Mouse (Mus musculus) limb, embryonic 15.5 days (tissue): ENCODE data around the gene Abraxas1. TPM values are rescaled to one million over a fixed set of nuclear protein-coding genes. Genes with fewer than 3 reads are reported as not detected.

ENCODE experiments used
- ATAC-seq: fragments of 200-750 bp; cut with Nextera tagmentation; 2 replicates; pipeline ENCODE4 v1.8.0; 2017; ENCODE audit warnings: low read depth, moderate TSS enrichment; ENCODE audit not compliant: insufficient number of reproducible peaks, low FRiP score, low TSS enrichment
- H3K27ac ChIP-seq: fragments of 300-500 bp; sonication (generic); 2 replicates; pipeline ENCODE4 v1.5.1; 2015; ENCODE audit warnings: moderate library complexity, mild to moderate bottlenecking, inconsistent platforms
- H3K27me3 ChIP-seq: fragments of 300-500 bp; sonication (generic); 2 replicates; pipeline ENCODE4 v1.6.1; 2015; ENCODE audit warnings: inconsistent platforms
- H3K36me3 ChIP-seq: fragments of 300-500 bp; sonication (generic); 2 replicates; pipeline ENCODE4 v1.6.1; 2015; ENCODE audit warnings: inconsistent platforms
- H3K4me1 ChIP-seq: fragments of 300-500 bp; sonication (generic); 2 replicates; pipeline ENCODE4 v1.6.1; 2015; ENCODE audit warnings: inconsistent platforms
- H3K4me2 ChIP-seq: fragments of 300-500 bp; sonication (generic); 2 replicates; pipeline ENCODE4 v1.6.1; 2015; ENCODE audit warnings: mild to moderate bottlenecking, inconsistent platforms
- H3K4me3 ChIP-seq: fragments of 300-500 bp; sonication (generic); 2 replicates; pipeline ENCODE4 v1.5.1; 2015; ENCODE audit warnings: mild to moderate bottlenecking, inconsistent platforms
- H3K9ac ChIP-seq: fragments of 300-500 bp; sonication (generic); 2 replicates; pipeline ENCODE4 v1.6.1; 2015; ENCODE audit warnings: inconsistent platforms
- H3K9me3 ChIP-seq: fragments of 300-500 bp; sonication (generic); 2 replicates; pipeline ENCODE4 v1.6.1; 2016; ENCODE audit warnings: inconsistent platforms
- WGBS: fragments of 180-500 bp; shearing (Covaris S2); methylation state at CpG from one replicate; pipeline ENCODE4 v1.1.7; 2015; 5-methylcytosine and 5-hydroxymethylcytosine counted together
- polyA plus RNA-seq: library from polyadenylated mRNA; unstranded; fragments of >200 nt; fragmentation: Nextera tagmentation; extraction: Ambion mirVana; gene quantifications from 2 replicates; pipeline ENCODE4 v1.2.1, GENCODE M21; 2015

The Abraxas1 gene
- 24.7 and 27.4 TPM in 2 replicates for polyA plus RNA-seq

- no peaks in the 10 kb centered on the region for H3K27me3 ChIP-seq
- no peaks in the 10 kb centered on the region for H3K9me3 ChIP-seq
- under 1% methylated on average over 63 of the region's 63 CpGs for WGBS
- H3K9ac ChIP-seq: peak within 1 kb of the TSS; percentile 96
- 0 out of 2 replicates have a peak, but pooled peaks cover 3% of the 10 kb centered on the region for H3K4me1 ChIP-seq
- H3K36me3 ChIP-seq: peaks cover 10% of the 10 kb centered on the region
- peak within 1 kb of the TSS; percentile 82 for H3K4me2 ChIP-seq
- peak; percentile 86; the same call in 1 of the 2 replicates for ATAC-seq
- peak within 1 kb of the TSS; percentile 85 for H3K27ac ChIP-seq
- H3K4me3 ChIP-seq: peak within 1 kb of the TSS; percentile 89
These were observed at the start of gene Abraxas1 for GRCm38 (mm10) chr5:100820483-100821184. Gene Abraxas1, minus strand, starts transcription at chr5:100820965.

- Histone ChIP-seq H3K4me1 (no peaks in the 10 kb centered on the region), H3K4me2 (no peak overlapping the region), H3K9ac (no peak overlapping the region), H3K36me3 (no peaks in the 10 kb centered on the region), H3K4me3 (no peak overlapping the region), H3K9me3 (no peaks in the 10 kb centered on the region), H3K27me3 (no peaks in the 10 kb centered on the region), H3K27ac (no peak overlapping the region)
- WGBS: 61% methylated on average over 4 of the region's 4 CpGs
- no peak for ATAC-seq
These were observed 48.6 kb upstream of the Abraxas1 start for GRCm38 (mm10) chr5:100869197-100869895.

- Histone ChIP-seq H3K4me3 (no peak overlapping the region), H3K9me3 (no peaks in the 10 kb centered on the region), H3K9ac (no peak overlapping the region), H3K36me3 (no peaks in the 10 kb centered on the region), H3K27me3 (no peaks in the 10 kb centered on the region), H3K4me2 (no peak overlapping the region), H3K4me1 (no peaks in the 10 kb centered on the region), H3K27ac (no peak overlapping the region)
- 20% methylated on average over 2 of the region's 2 CpGs for WGBS
- no peak for ATAC-seq
These were observed 45.4 kb upstream of the Abraxas1 start for GRCm38 (mm10) chr5:100866183-100866582.

GRCm38 (mm10) chr5:100864438-100864837 lies 43.7 kb upstream of the Abraxas1 start:
- WGBS: 80% methylated on average over 6 of the region's 6 CpGs

GRCm38 (mm10) chr5:100863091-100863490 lies 42.3 kb upstream of the Abraxas1 start:
- no peaks in the 10 kb centered on the region for H3K36me3 ChIP-seq
- no peak overlapping the region for H3K27ac ChIP-seq
- no peaks in the 10 kb centered on the region for H3K27me3 ChIP-seq
- 90% methylated on average over 2 of the region's 2 CpGs for WGBS
- H3K4me1 ChIP-seq: no peaks in the 10 kb centered on the region
- H3K9me3 ChIP-seq: no peaks in the 10 kb centered on the region
- H3K9ac ChIP-seq: no peak overlapping the region
- no peak for ATAC-seq
- no peak overlapping the region for H3K4me3 ChIP-seq
- no peak overlapping the region for H3K4me2 ChIP-seq

More at GRCm38 (mm10) chr5:100864438-100864837, 43.7 kb upstream of the Abraxas1 start:
- ATAC-seq: no peak
- no peaks in the 10 kb centered on the region for H3K27me3 ChIP-seq
- no peak overlapping the region for H3K4me2 ChIP-seq
- no peak overlapping the region for H3K9ac ChIP-seq
- H3K36me3 ChIP-seq: no peaks in the 10 kb centered on the region
- no peaks in the 10 kb centered on the region for H3K4me1 ChIP-seq
- H3K27ac ChIP-seq: no peak overlapping the region
- H3K9me3 ChIP-seq: no peaks in the 10 kb centered on the region
- H3K4me3 ChIP-seq: no peak overlapping the region

GRCm38 (mm10) chr5:100861811-100862210 lies 41.0 kb upstream of the Abraxas1 start:
- H3K27ac ChIP-seq: no peak overlapping the region
- WGBS: 83% methylated on average over 7 of the region's 7 CpGs
- ATAC-seq: no peak
- no peak overlapping the region for H3K4me3 ChIP-seq
- H3K27me3 ChIP-seq: no peaks in the 10 kb centered on the region
- H3K4me2 ChIP-seq: no peak overlapping the region
- H3K9ac ChIP-seq: no peak overlapping the region
- no peaks in the 10 kb centered on the region for H3K9me3 ChIP-seq
- no peaks in the 10 kb centered on the region for H3K36me3 ChIP-seq
- no peaks in the 10 kb centered on the region for H3K4me1 ChIP-seq

- H3K27ac ChIP-seq: no peak overlapping the region
- no peak for ATAC-seq
These were observed 40.4 kb upstream of the Abraxas1 start for GRCm38 (mm10) chr5:100861140-100861539.

GRCm38 (mm10) chr5:100860417-100861053 lies 39.8 kb upstream of the Abraxas1 start:
- Histone ChIP-seq H3K9ac (no peak overlapping the region), H3K9me3 (no peaks in the 10 kb centered on the region), H3K27ac (no peak overlapping the region), H3K4me3 (no peak overlapping the region), H3K4me1 (no peaks in the 10 kb centered on the region), H3K36me3 (no peaks in the 10 kb centered on the region), H3K27me3 (no peaks in the 10 kb centered on the region), H3K4me2 (no peak overlapping the region)
- ATAC-seq: no peak
- 69% methylated on average over 12 of the region's 12 CpGs for WGBS

More at GRCm38 (mm10) chr5:100861140-100861539, 40.4 kb upstream of the Abraxas1 start:
- no peaks in the 10 kb centered on the region for H3K4me1 ChIP-seq
- H3K9me3 ChIP-seq: no peaks in the 10 kb centered on the region
- no peaks in the 10 kb centered on the region for H3K27me3 ChIP-seq
- no peak overlapping the region for H3K9ac ChIP-seq
- WGBS: 58% methylated on average over 4 of the region's 4 CpGs
- H3K4me2 ChIP-seq: no peak overlapping the region
- no peak overlapping the region for H3K4me3 ChIP-seq
- no peaks in the 10 kb centered on the region for H3K36me3 ChIP-seq

GRCm38 (mm10) chr5:100856552-100856951 lies 35.8 kb upstream of the Abraxas1 start:
- 80% methylated on average over 3 of the region's 3 CpGs for WGBS
- Histone ChIP-seq H3K36me3 (no peaks in the 10 kb centered on the region), H3K9ac (no peak overlapping the region), H3K27me3 (no peaks in the 10 kb centered on the region), H3K9me3 (no peaks in the 10 kb centered on the region), H3K4me3 (no peak overlapping the region), H3K27ac (no peak overlapping the region), H3K4me1 (no peaks in the 10 kb centered on the region), H3K4me2 (no peak overlapping the region)
- no peak for ATAC-seq

- Histone ChIP-seq H3K9me3 (no peaks in the 10 kb centered on the region), H3K27me3 (peaks cover under 1% of the 10 kb centered on the region; the same call in 1 of the 2 replicates), H3K4me2 (no peak overlapping the region), H3K4me1 (no peaks in the 10 kb centered on the region), H3K4me3 (no peak overlapping the region), H3K27ac (no peak overlapping the region), H3K36me3 (no peaks in the 10 kb centered on the region), H3K9ac (no peak overlapping the region)
- ATAC-seq: no peak
- 82% methylated on average over 4 of the region's 4 CpGs for WGBS
These were observed 33.2 kb upstream of the Abraxas1 start for GRCm38 (mm10) chr5:100853963-100854362.

GRCm38 (mm10) chr5:100847143-100847542 lies 26.4 kb upstream of the Abraxas1 start:
- no peak for ATAC-seq
- WGBS: 8% methylated on average over 2 of the region's 2 CpGs
- Histone ChIP-seq H3K27me3 (peaks cover 17% of the 10 kb centered on the region), H3K9me3 (no peaks in the 10 kb centered on the region), H3K36me3 (no peaks in the 10 kb centered on the region), H3K4me3 (peak overlapping the region; percentile 60), H3K27ac (no peak overlapping the region), H3K9ac (no peak overlapping the region), H3K4me2 (peak overlapping the region; percentile 98), H3K4me1 (peaks cover 24% of the 10 kb centered on the region)

- peaks cover 24% of the 10 kb centered on the region for H3K4me1 ChIP-seq
- H3K4me3 ChIP-seq: peak overlapping the region; percentile 60
- H3K9ac ChIP-seq: peak overlapping the region; percentile 56
- H3K9me3 ChIP-seq: no peaks in the 10 kb centered on the region
- H3K4me2 ChIP-seq: peak overlapping the region; percentile 98
- WGBS: 1% methylated on average over 22 of the region's 22 CpGs
- no peaks in the 10 kb centered on the region for H3K36me3 ChIP-seq
- H3K27ac ChIP-seq: 0 out of 2 replicates have a peak overlapping the region, but pooled peaks have one; percentile 33
- peaks cover 17% of the 10 kb centered on the region for H3K27me3 ChIP-seq
- 0 out of 2 replicates have a peak, but pooled peaks have one; percentile 11 for ATAC-seq
These were observed 25.8 kb upstream of the Abraxas1 start for GRCm38 (mm10) chr5:100846599-100846920.
